Mouse (Mus musculus) hindbrain, embryonic 10.5 days (tissue): ENCODE measurements around the gene Ydjc. TPM values are rescaled to one million over a fixed set of nuclear protein-coding genes. Genes with fewer than 3 reads are reported as not detected.

ENCODE experiments used
- DNase-seq: peaks from one replicate; pipeline ENCODE4 v3.0.0-alpha.2; 2017; ENCODE audit warnings: low spot score
- H3K27ac ChIP-seq: fragments of 300-500 bp; sonication (generic); 2 replicates; pipeline ENCODE4 v1.5.1; 2016; ENCODE audit warnings: mild to moderate bottlenecking, moderate library complexity
- H3K27me3 ChIP-seq: fragments of 300-500 bp; sonication (generic); 2 replicates; pipeline ENCODE4 v1.6.1; 2016; ENCODE audit warnings: mild to moderate bottlenecking; ENCODE audit not compliant: poor library complexity, insufficient read depth, severe bottlenecking
- H3K36me3 ChIP-seq: fragments of 300-500 bp; sonication (generic); 2 replicates; pipeline ENCODE4 v1.6.1; 2016; ENCODE audit warnings: mild to moderate bottlenecking, moderate library complexity
- H3K4me1 ChIP-seq: fragments of 300-500 bp; sonication (generic); replicated peaks from 2 replicates; pipeline ENCODE4 v1.6.1; 2016; ENCODE audit warnings: mild to moderate bottlenecking
- H3K4me3 ChIP-seq: fragments of 300-500 bp; sonication (generic); 2 replicates; pipeline ENCODE4 v1.5.1; 2016; ENCODE audit warnings: mild to moderate bottlenecking, moderate library complexity
- H3K9me3 ChIP-seq: fragments of 300-500 bp; sonication (generic); 2 replicates; pipeline ENCODE4 v1.6.1; 2016; ENCODE audit warnings: mild to moderate bottlenecking, moderate library complexity
- WGBS: fragments of 180-500 bp; shearing (Covaris S2); methylation state at CpG from one replicate; pipeline ENCODE4 v1.1.7; 2016; 5-methylcytosine and 5-hydroxymethylcytosine counted together
- microRNA counts: library from miRNA; unstranded; fragments of <30 nt; microRNA quantifications from one replicate; lab custom pipeline; 2017
- polyA plus RNA-seq: library from polyadenylated mRNA; unstranded; fragments of >200 nt; fragmentation: Nextera tagmentation; extraction: Ambion mirVana; gene quantifications from 2 replicates; pipeline ENCODE4 v1.2.1, GENCODE M21; 2016

Gene Ydjc
- polyA plus RNA-seq, 1 experiment from 2014 or later: 10.1 TPM

GRCm38 (mm10) chr16:17208389-17209361 is 64.3 kb downstream of the Ydjc start, which contains the start of gene Rimbp3:
TSS of gene Rimbp3 (plus strand) at chr16:17208603.
- peak within 1 kb of the TSS; percentile 93 for H3K27ac ChIP-seq
- peak; percentile 92 for DNase-seq
- H3K36me3 ChIP-seq: 0 out of 2 replicates have a peak, but pooled peaks cover 12% of the 10 kb centered on the region
- no peaks in the 10 kb centered on the region for H3K9me3 ChIP-seq
- WGBS: under 1% methylated on average over 85 of the region's 85 CpGs
- peaks cover 45% of the 10 kb centered on the region for H3K27me3 ChIP-seq
- peak within 1 kb of the TSS; percentile 67 for H3K4me3 ChIP-seq
- H3K4me1 ChIP-seq: peaks cover 29% of the 10 kb centered on the region

GRCm38 (mm10) chr16:17209404-17209960 is 65.1 kb downstream of the Ydjc start:
- H3K4me3 ChIP-seq: peak overlapping the region; percentile 67
- WGBS: 2% methylated on average over 37 of the region's 37 CpGs
- no peaks in the 10 kb centered on the region for H3K9me3 ChIP-seq
- peak overlapping the region; percentile 93 for H3K27ac ChIP-seq
- H3K4me1 ChIP-seq: peaks cover 29% of the 10 kb centered on the region
- no peak for DNase-seq
- peaks cover 45% of the 10 kb centered on the region for H3K27me3 ChIP-seq
- H3K36me3 ChIP-seq: 0 out of 2 replicates have a peak, but pooled peaks cover 12% of the 10 kb centered on the region

MicroRNAs encoded within 50 kb of the gene (microRNA counts, 519-probe panel; counts per million panel counts)
- microRNA mmu-miR-130b (lab: Ali Mortazavi, UCI) (4,979 counts per million, percentile 94 among the panel's probes with 10 or more counts), microRNA mmu-miR-301b (lab: Ali Mortazavi, UCI) (3,546 counts per million, percentile 85 among the panel's probes with 10 or more counts)

Other genes starting within 250 kb of the Ydjc start
- 26.5 and 29.5 TPM in 2 replicates for gene Ppm1f, start 248.2 kb upstream of the Ydjc start, polyA plus RNA-seq
- 143 and 150 TPM in 2 replicates for gene Mapk1, start 161.2 kb upstream of the Ydjc start, polyA plus RNA-seq
- gene Ypel1, start 74.9 kb upstream of the Ydjc start, polyA plus RNA-seq: 103 and 104 TPM in 2 replicates
- 159 and 177 TPM in 2 replicates for gene Ppil2, start 33.4 kb upstream of the Ydjc start, polyA plus RNA-seq
- 146 and 175 TPM in 2 replicates for gene 2610318N02Rik, start 19.5 kb upstream of the Ydjc start, polyA plus RNA-seq
- 114 and 136 TPM in 2 replicates for gene Sdf2l1, start 12.2 kb upstream of the Ydjc start, polyA plus RNA-seq
- gene Ccdc116, start 2.6 kb downstream of the Ydjc start, polyA plus RNA-seq: 0.73 and 0.75 TPM in 2 replicates
- gene Ube2l3, start 58.0 kb downstream of the Ydjc start, polyA plus RNA-seq: 394 and 407 TPM in 2 replicates
- 1.6 and 1.9 TPM in 2 replicates for gene Rimbp3, start 64.0 kb downstream of the Ydjc start, polyA plus RNA-seq
- 16.1 and 18.0 TPM in 2 replicates for gene Hic2, start 89.0 kb downstream of the Ydjc start, polyA plus RNA-seq
- gene Tmem191c, start 131.5 kb downstream of the Ydjc start, polyA plus RNA-seq: 7.2 and 11.1 TPM in 2 replicates
- gene Serpind1, start 186.8 kb downstream of the Ydjc start, polyA plus RNA-seq: 0.17 and 0.21 TPM in 2 replicates